Mouse (Mus musculus) layer of hippocampus, postnatal 14 days (tissue): ENCODE results near the gene Mageh1. TPM values are rescaled to one million over a fixed set of nuclear protein-coding genes. Genes with fewer than 3 reads are reported as not detected.
A peak's percentile ranks its signal among the peaks of the same experiment; 100 is the strongest.
"Not testable (repeated sequence)": the region's sequence is repeated elsewhere in the genome, so short reads cannot be mapped to it uniquely, and the experiment has no call there.

Source experiments
- DNase-seq, 2 experiments: peaks; one replicate each; pipeline ENCODE4 v3.0.0; 2021 to 2022; ENCODE audit warnings: low spot score in 2 of 2, mixed read lengths in 1 of 2
- long read RNA-seq, 2 experiments: library from polyadenylated mRNA; stranded (forward); transcript quantifications; one replicate each; pipeline ENCODE4 v2.0.0; 2021
- total RNA-seq, 2 experiments: library from RNA; stranded (reverse); gene quantifications; 2 replicates each; pipeline ENCODE4 v1.2.3; 2021

Gene Mageh1
- 10 to 100 TPM; 51.8 to 54.7 TPM for total RNA-seq
- long read RNA-seq, experiment 1, transcript Mageh1-201 (1 exons, 1,410 nt): major isoform, 22 of 22 reads
- long read RNA-seq, experiment 1, partial matches to known transcripts: 0 of 22 reads
- long read RNA-seq, experiment 1, other reads (novel, unspliced or antisense): 0 of 22 reads
- long read RNA-seq, experiment 2, transcript Mageh1-201 (1 exons, 1,410 nt): major isoform, 43 of 43 reads
- long read RNA-seq, experiment 2, partial matches to known transcripts: 0 of 43 reads
- long read RNA-seq, experiment 2, other reads (novel, unspliced or antisense): 0 of 43 reads

DNA sequence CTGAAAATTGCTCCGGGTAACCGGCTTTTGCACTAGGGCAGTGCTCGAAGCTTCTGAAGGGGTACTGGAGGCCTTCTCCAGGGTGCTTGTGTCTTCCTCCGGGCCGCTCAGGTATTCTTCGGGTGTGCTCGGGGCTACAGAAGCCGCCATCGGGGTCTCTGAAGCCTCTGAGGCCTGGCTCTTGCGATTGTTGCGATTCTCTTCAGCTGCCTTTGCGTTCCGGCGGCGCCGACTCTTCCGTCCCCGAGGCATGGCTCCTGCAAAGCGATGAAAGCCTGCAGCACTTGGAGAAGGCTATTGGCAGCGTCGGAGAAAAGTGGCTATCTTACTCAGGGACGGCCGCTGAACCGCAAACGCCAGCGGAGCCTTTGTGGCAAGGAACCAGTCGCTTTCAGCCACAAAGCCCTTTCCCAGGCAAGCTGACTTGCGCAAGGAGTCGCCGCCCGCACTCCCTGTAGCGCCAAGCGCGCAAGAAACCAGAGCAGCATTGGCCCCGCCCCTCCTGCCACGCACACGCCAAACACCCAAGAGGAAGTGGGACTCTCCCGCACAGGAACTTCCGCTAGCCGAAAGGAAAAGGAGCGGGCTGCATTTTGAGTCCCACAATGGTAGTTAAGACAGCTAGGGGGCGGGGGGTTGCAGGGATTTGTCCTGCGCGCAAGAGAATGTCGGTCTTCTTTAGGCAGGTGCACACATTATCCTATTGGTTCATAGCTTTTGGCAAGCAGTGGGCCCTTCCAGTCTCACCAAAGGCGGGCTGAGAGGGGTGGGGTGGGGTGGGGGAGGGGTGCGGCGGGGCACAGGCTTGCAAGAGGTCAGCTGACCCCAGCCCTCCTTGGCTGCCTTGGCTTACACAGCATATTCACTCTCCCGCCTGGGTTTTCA is at the start of gene Mageh1:
Gene Mageh1 (minus strand): TSS at position 489 of the 885 bp plus-strand sequence.
- DNase-seq: peak; percentile 72 to 87

DNA sequence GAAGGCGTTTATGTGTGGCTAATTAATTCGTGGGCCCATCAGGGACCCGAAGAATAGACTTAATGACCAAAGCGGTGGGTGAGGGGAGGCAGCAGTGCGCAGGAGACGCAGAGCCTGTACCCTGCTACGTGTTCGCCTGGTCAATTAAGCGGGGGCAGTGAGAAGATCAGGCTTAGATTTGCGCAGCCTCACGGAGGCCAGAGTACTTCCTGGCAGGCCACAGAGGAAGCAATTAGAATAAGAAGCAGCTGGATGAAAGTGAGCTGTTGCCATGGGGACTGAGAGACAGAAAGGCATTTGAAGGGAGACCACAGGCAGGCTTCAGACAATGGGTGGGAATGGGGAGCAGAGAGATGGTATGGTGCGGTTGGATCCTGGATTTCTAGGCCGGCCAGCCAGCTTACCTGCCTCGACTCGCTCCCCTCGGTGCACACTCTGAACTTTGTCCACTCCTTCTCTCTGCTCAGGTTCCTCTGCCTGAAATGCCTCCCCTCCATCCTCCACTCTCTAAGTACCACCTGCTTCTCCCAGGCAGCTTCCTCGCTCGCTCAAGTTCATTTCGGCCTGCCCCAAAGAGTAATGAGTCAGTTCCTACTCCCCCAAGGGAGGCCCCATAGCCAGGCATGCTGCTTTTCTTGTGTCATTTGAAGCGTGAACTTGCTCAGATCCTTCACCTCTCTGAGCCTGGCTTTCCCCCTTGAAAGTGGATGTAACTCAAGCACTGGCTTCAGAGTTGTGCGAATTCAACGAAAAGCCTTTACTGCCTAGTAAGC is 783 bp upstream of the Mageh1 start:
- not testable (repeated sequence) for DNase-seq

DNA sequence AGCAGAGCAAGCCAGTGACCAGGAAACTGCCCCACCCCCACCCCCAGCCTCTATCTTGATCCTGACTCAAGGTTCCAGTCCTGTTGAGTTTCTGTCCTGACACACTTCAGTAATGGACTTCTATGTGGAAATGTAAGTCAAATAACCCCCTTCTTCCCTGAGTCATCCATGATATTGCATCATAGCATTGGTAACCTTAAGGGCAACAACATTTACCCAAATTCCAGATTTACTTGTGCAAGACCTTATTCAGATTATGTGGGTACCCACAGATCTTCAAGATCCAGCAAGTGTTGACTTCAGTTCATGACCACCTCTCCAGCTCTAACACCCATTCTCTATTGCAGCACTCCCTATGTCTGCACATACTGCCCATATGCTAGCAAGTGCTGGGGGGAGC is 5.8 kb downstream of the Mageh1 start:
- not testable (repeated sequence) for DNase-seq

DNA sequence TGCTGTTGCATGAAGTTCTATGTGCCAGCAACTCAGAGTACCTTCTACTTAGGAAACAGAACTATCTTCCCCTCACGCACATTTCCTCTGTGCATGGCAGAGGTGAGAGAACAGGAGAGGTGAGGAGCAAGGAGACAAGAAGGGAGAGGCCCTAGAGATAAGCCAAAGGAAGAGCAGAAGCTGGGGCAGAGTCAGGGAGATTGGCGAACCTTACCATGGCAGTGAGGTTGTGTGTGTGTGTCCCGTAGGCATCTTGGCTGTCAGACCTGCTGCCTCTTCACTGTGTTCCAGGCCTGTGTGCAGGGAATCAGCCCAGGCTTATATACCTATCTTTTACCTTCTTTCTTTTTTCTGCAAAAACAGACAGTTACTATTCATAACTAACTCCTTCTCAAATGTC is 11.7 kb downstream of the Mageh1 start:
- DNase-seq: not testable (repeated sequence)

DNA sequence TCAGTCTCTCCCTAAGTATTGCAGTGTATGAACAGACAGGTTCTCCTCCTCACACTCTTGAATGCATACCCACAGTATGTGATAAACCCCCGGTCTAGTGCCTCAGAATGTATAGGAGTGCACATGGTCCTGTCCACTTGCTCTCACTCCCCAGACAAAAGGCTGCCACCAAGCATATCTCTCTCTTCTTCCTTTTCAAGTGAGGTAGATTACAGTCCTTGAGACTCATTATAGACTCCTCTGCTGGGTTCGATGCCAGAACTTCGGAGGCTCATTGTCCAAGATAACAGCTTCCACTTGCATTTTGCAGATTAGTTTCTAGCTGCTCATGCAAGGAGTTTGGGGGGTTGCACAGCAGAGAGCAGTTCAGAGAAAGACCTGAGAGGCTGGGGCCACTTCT is 12.1 kb downstream of the Mageh1 start:
- DNase-seq: not testable (repeated sequence)

DNA sequence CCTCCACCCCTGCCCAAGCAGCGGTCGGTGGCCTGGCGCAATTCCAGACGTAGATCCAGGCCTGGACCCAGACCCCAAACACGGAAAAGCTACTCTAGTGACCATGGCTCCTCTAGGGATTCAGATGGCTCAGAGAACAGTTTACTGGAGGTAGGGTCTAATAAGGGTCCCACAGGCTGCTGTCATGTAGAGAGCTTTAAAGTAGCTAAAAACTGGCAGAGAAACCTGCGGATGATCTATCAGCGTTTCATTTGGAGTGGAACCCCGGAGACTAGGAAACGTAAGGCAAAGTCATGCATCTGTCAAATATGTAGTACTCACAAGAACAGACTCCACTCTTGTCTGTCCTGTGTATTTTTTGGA is 29.7 kb downstream of the Mageh1 start:
- DNase-seq: peak; percentile 5 to 9

DNA sequence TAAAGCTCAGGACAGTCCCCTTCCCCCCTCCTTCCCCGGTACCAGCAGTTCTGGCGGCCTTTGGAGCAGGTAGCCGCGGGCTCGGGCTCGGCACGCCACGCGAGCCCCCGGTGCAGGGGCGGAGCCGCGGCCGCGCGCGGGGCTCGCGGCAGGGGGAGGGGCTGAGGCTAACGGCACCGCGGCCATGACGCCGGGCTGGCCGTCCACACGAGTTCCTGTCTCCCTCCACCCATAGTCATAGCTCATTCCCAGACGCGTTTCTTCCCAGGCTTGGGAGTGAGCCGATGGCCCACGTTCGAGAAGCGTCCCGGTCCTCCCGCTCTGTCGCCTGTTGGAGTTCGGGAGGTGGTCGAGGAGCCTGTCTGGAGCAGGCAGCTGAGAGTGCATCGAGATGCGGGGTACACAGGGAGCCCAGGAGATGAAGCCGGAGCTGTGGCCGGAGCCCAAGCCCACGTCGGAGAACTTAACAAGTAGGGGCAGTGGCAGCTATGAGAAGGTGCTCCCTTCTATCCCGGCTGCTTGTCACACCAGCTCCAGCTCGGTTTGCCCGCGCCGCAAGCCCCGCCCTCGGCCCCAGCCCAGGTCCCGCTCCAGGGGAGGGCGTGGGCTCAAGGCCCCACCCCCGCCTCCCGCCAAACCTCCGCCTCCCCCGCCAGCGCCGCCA is 30.2 kb downstream of the Mageh1 start:
- DNase-seq: peak; percentile 31 to 37

DNA sequence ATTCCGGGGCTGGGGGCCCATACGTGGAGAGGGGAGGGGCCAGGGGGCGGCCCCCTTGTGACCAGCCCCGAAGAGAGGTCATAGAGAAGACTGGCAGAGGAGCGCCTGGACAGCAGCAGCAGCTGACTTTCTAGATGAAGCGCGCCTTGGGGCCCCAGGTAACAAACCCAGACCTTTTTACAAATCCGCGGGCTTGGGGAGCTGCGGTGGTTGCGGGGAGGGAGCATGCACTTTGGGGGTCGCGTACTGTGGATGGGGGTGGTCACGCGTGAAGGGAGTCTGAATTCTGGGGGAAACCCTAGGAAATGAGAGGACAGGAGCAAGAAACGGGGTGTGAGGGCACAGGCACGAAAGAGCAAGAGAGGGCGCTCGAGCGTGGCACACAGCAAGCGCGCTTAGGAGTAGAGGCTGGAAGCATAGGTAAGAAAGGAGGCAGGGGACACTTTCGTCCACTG is 31.0 kb downstream of the Mageh1 start, which contains the start of gene Usp51:
Gene Usp51 (plus strand): TSS at position 83 of the 455 bp plus-strand sequence.
- DNase-seq: peak; percentile 21 to 52

DNA sequence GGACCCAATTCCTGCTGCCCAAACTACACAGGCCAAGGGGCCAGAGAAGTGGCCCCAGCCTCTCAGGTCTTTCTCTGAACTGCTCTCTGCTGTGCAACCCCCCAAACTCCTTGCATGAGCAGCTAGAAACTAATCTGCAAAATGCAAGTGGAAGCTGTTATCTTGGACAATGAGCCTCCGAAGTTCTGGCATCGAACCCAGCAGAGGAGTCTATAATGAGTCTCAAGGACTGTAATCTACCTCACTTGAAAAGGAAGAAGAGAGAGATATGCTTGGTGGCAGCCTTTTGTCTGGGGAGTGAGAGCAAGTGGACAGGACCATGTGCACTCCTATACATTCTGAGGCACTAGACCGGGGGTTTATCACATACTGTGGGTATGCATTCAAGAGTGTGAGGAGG is 41.3 kb downstream of the Mageh1 start:
- DNase-seq: not testable (repeated sequence)

DNA sequence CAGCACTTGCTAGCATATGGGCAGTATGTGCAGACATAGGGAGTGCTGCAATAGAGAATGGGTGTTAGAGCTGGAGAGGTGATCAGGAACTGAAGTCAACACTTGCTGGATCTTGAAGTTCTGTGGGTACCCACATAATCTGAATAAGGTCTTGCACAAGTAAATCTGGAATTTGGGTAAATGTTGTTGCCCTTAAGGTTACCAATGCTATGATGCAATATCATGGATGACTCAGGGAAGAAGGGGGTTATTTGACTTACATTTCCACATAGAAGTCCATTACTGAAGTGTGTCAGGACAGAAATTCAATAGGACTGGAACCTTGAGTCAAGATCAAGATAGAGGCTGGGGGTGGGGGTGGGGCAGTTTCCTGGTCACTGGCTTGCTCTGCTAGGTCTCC is 47.5 kb downstream of the Mageh1 start:
- DNase-seq: not testable (repeated sequence)

Other genes starting within 250 kb of the Mageh1 start
- 1 to 10 TPM; 2.4 to 3.5 TPM for gene Usp51, start 31.1 kb downstream of the Mageh1 start, total RNA-seq
- gene Foxr2, start 81.2 kb upstream of the Mageh1 start, total RNA-seq: under 1 TPM; 0.37 to 0.48 TPM
- 100 to 1,000 TPM in 1 of 2 experiments, 10 to 100 TPM in 1; 97.0 to 103 TPM for gene Rragb, start 102.4 kb upstream of the Mageh1 start, total RNA-seq
- gene Klf8, start 199.9 kb upstream of the Mageh1 start, total RNA-seq: 1 to 10 TPM; 6.8 to 7.3 TPM